Mouse (Mus musculus) testis, postnatal 10 days (tissue): ENCODE data around the gene Olfr1502.
"Not testable (repeated sequence)": the region's sequence is repeated elsewhere in the genome, so short reads cannot be mapped to it uniquely, and the experiment has no call there.

Experiments used
- DNase-seq: peaks from one replicate; pipeline ENCODE4 v3.0.0; 2021; ENCODE audit warnings: low spot score

Gene Olfr1502

DNA sequence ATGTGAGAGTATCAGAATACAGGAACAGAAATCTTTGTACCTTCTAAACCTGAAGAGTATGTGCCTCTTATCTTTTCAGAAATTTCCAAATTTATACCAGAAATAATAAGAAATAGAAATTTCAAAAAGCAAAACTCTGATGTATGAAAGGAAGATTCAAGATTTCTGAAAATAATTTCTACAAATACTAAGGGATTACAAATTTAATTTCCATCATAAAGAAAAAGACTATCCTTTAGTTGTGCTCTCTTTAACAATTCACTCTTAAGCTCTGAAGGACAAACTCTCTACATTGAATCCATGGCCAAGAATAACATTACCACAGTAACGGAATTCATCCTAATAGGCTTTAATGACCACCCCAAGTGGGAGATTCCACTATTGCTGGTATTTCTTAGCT lies at the start of gene Olfr1502:
Olfr1502 (plus strand) TSS at position 301 of the 400 bp plus-strand sequence.
- no peak for DNase-seq

DNA sequence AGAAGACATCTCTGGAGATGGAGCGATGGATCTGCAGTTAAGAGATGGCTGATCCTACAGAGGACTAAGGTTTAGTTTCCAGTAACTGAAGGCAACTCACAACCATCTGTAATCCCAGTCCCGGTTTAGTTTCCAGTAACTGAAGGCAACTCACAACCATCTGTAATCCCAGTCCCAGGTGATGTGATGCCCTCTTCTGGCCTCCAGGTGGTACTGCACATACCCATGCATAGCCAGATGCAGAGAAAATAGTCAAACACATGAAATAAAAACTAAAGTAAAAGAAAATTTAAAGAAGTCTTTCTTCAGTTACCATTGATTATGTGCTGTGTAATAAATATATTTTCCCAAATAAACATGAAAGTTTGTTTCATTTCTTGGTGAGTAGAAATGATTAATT lies 48.8 kb upstream of the Olfr1502 start:
- DNase-seq = no peak

DNA sequence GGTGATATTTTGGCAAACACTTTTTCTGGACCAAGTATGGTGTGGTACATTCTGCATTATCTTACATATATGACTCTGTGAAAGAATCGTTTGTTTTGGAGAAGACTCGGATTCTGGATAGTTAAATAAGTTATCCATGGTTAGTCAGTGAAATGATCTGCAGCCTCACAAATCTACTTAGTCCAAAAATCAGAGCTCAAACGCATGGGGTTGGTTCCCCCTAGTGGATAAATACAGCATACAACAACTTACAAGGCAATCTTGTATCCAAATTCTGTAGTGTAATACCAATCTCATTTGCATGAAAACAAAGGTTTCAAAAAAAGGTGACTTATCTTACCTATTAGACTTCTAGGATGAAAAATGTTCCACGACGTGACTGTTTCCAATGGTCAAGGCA lies 42.8 kb upstream of the Olfr1502 start:
- no peak for DNase-seq

DNA sequence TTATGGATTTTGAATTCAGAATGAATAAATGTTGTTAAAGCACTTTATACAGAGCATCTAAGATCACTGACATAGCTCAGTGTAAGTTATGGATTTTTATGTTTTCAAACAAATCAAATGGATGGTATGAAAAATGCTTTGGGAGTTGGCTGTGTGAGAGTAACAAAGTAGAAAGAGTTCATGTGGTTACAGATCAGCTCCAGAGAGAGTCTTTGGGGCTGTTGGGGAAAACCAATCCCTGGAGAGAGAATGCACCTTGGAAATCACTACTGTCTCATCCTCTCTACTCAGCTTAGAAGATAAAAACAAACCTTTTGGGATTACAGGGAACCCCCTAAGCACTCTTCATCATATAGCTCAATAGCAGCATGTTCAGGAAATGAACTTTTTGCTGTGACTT lies 42.2 kb upstream of the Olfr1502 start, which contains the start of gene Olfr1499:
Olfr1499 (minus strand) TSS at position 101 of the 400 bp plus-strand sequence.
- DNase-seq = no peak

DNA sequence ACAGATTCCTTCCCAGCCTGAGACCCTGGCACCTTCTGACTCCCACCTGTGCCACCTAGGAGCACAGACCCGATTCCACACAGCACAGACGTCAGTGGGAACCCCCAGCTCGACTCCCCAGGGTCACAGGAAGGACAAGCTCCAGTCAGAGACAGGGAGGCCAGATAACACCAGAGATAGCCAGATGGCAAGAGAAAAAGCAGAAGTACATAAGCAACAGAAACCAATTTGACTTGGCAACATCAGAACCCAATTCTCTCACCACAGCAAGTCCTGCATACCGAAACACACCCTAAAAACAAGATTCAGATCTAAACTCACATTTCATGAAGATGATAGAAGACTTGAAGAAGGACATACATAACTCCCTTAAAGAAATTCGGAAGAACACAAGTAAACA lies 40.7 kb upstream of the Olfr1502 start:
- no peak for DNase-seq

DNA sequence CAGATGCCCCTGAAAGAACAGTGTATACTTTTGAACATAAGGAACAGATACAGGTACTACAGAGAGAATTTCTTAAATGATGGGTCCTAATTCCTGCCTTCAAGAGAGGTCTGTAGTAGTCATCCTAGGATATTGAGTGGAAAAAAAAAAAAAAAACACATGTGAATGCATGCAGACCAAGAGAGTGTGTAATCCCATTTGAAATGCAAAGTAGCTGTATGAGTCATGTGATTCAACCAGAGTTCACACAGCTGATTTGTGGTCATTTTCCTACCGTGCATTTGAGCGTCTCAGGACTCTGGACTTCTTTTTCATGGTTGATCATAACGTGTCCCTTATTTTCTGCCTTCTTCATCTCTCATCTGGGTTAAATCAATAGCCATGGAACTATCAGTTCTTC lies 33.1 kb upstream of the Olfr1502 start:
- no peak for DNase-seq

DNA sequence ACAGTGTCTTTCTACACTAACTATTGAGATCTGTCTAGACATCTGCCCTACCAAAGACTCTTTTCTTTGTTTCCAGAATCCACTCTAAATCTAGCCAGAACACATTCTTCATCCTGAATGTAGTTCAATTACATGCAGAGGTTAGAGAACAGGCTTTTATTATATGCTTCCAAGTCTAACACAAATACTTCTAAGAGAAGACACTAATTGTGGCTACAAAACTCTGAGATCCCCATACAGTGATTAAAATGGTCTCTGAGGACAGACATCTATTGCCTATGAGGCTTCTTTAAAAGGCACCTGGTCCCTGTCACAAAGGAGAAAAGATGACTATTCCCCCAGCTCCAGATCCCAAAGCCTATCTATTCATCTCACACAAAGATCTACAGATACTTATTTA lies 31.2 kb upstream of the Olfr1502 start, which contains the start of gene Olfr1500:
Olfr1500 (minus strand) TSS at position 101 of the 400 bp plus-strand sequence.
- no peak for DNase-seq

DNA sequence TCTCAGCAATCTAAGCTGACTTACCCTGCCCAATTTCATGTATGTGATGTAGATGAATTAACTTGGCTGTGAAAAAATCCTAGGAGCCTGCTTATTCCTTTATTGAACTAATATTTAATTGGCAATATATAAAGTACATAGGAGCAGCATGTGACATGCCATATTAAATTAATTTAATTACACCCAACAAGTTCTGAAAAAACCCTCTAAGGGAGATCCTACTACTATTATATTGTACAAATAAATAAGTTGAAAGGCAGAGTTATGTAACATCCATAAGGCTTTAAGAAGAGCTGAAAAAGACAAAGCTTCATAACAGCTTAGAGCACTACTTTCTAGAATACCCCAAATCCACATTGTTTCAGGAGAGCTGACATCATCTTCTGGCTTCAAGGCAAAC lies 11.0 kb upstream of the Olfr1502 start, which contains the start of gene Olfr1501:
Olfr1501 (minus strand) TSS at position 101 of the 400 bp plus-strand sequence.
- not testable (repeated sequence) for DNase-seq

DNA sequence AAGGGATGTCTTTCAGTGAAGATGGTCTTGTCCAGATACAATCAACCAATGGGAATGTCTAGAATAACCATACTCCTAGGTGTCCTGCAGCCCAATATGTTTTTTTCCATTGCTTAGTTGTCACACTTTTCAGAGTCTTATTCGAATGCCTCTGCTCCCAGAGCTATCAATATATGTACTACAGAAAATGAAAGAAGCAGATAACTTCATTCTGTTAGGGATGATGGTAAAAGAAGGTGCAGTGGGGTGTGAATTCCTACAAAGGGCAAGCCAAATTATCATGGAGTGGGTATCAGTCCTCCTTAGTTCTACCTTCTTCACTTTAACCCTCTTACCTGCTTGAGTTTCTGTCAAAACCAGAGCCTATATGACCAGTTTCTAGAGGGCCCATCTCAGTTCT lies 36.2 kb downstream of the Olfr1502 start, which contains the start of gene Olfr1504:
Olfr1504 (minus strand) TSS at position 101 of the 400 bp plus-strand sequence.
- no peak for DNase-seq
